In genomic region chr5:53091331-53091730, GRCm38 (mm10) we compare ENCODE assay signal across 23 mouse cellular contexts. TPM values are rescaled to one million over a fixed set of nuclear protein-coding genes. Genes with fewer than 3 reads are reported as not detected.
"Had no signal": no experiment of that assay in that cellular context is flagged by ENCODE, and none has a peak within 500 bp of the region (broad histone marks: within the 10 kb centered on the region; RNA-seq: fewer than 3 reads in every experiment).

No protein-coding gene starts in this region.

- DNase-seq: gastrocnemius, postnatal 14 days; gastrocnemius, postnatal 36 days; heart, adult 11 months; heart, adult 2 months; heart, postnatal 10 days; heart, postnatal 4 days; kidney, adult 18-20 months; kidney, adult 8-10 months; kidney, postnatal 10 days; kidney, postnatal 25 days; kidney, postnatal 4 days; left cerebral cortex, postnatal 4 days; lung, adult 18-20 months had no signal

- ATAC-seq: hindbrain, embryonic 16.5 days; inflammation-experienced regulatory T-cells, adult 6 months; intestine, embryonic 15.5 days; intestine, postnatal 0 days; liver, embryonic 12.5 days had no signal

RNA-seq across cellular contexts. Expression of gene Slc34a2, which starts 53.5 kb away (rescaled TPM):
- polyA plus RNA-seq: heart, embryonic 11.5 days; heart, embryonic 14.5 days; hindbrain, embryonic 10.5 days; inflammation-experienced regulatory T-cells, adult 6 months; limb, embryonic 11.5 days; limb, embryonic 13.5 days; liver, embryonic 12.5 days had no signal
